Mouse (Mus musculus) hindbrain, postnatal 0 days (tissue): ENCODE measurements around the gene Gm10409. TPM values are rescaled to one million over a fixed set of nuclear protein-coding genes. Genes with fewer than 3 reads are reported as not detected.
"Not testable (repeated sequence)": the region's sequence is repeated elsewhere in the genome, so short reads cannot be mapped to it uniquely, and the experiment has no call there.

Experiments used
- ATAC-seq: fragments of 200-750 bp; cut with Nextera tagmentation; 2 replicates; pipeline ENCODE4 v1.8.0; 2017; ENCODE audit warnings: mild to moderate bottlenecking, moderate TSS enrichment, moderate library complexity
- DNase-seq: peaks from one replicate; pipeline ENCODE4 v3.0.0-alpha.2; 2015; ENCODE audit warnings: low spot score
- H3K27ac ChIP-seq: fragments of 300-500 bp; sonication (generic); 2 replicates; pipeline ENCODE4 v1.5.1; 2014; ENCODE audit warnings: mild to moderate bottlenecking
- H3K27me3 ChIP-seq: fragments of 300-500 bp; sonication (generic); 2 replicates; pipeline ENCODE4 v1.6.1; 2014; ENCODE audit warnings: low read length, mixed read lengths; ENCODE audit not compliant: insufficient read depth
- H3K36me3 ChIP-seq: fragments of 300-500 bp; sonication (generic); 2 replicates; pipeline ENCODE4 v1.6.1; 2014; ENCODE audit warnings: low read length, mixed read lengths; ENCODE audit not compliant: insufficient read depth
- H3K4me1 ChIP-seq: fragments of 300-500 bp; sonication (generic); 2 replicates; pipeline ENCODE4 v1.6.1; 2014; ENCODE audit warnings: antibody characterized with exemption, low read length, mixed read lengths; ENCODE audit not compliant: insufficient read depth
- H3K4me2 ChIP-seq: fragments of 300-500 bp; sonication (generic); 2 replicates; pipeline ENCODE4 v1.6.1; 2014; ENCODE audit warnings: low read depth, mild to moderate bottlenecking, low read length, moderate library complexity, mixed read lengths
- H3K4me3 ChIP-seq: fragments of 300-500 bp; sonication (generic); 2 replicates; pipeline ENCODE4 v1.5.1; 2014; ENCODE audit warnings: low read length
- H3K9ac ChIP-seq: fragments of 300-500 bp; sonication (generic); replicated peaks from 2 replicates; pipeline ENCODE4 v1.6.1; 2014; ENCODE audit warnings: mild to moderate bottlenecking, low read length, moderate library complexity, mixed read lengths
- H3K9me3 ChIP-seq: fragments of 300-500 bp; sonication (generic); 2 replicates; pipeline ENCODE4 v1.6.1; 2016; ENCODE audit warnings: low read length, mixed read lengths
- WGBS: fragments of 180-500 bp; shearing (Covaris S2); extraction: QIAGEN DNeasy Blood & Tissue Kit; methylation state at CpG from one replicate; pipeline ENCODE4 v1.1.7; 2014; 5-methylcytosine and 5-hydroxymethylcytosine counted together
- polyA plus RNA-seq: library from polyadenylated mRNA; unstranded; fragments of >200 nt; fragmentation: Nextera tagmentation; extraction: Ambion mirVana; gene quantifications from 2 replicates; pipeline ENCODE4 v1.2.1, GENCODE M21; 2015
- total RNA-seq: library from RNA; depleted of rRNA; stranded (reverse); fragments of >200 nt; gene quantifications from 2 replicates; pipeline ENCODE4 v1.2.3, GENCODE M21; 2014; rRNA removed

Gm10409 gene
- total RNA-seq = 6.5 and 6.6 TPM in 2 replicates
- polyA plus RNA-seq = 18.0 and 22.7 TPM in 2 replicates

GRCm38 (mm10) chr14:3412314-3412713, at the start of gene Gm10409:
TSS of gene Gm10409 (plus strand) at chr14:3412614.
- not testable (repeated sequence) for H3K27ac ChIP-seq
- no CpG with 5 or more reads among the region's 32 CpGs for WGBS

DNA sequence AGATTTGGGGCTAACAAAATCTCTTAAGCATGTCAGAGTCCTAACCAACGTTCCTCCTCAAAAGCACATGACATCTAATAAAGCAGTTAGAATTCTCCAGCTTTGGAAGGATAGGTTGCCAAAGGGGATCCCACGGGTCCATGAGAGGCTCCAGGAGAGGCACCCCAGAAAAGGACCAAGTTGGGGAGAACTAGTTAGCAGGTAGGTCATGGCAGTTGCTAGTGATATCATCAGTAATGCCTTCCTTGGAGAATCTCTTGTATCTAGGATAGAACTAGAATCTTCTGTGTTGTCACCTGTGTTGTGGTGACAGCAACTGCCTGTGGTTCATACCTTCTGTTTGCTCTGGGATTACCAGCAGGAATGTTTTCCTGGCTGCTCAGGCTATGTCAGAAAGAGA, 17.6 kb upstream of the Gm10409 start, which contains the start of gene Gm10413:
TSS of gene Gm10413 (plus strand) at position 301 of the 400 bp plus-strand sequence.
- not testable (repeated sequence) for H3K27ac ChIP-seq, H3K27me3 ChIP-seq, H3K4me3 ChIP-seq, H3K9ac ChIP-seq, ATAC-seq, H3K4me1 ChIP-seq, H3K4me2 ChIP-seq, DNase-seq, H3K9me3 ChIP-seq, H3K36me3 ChIP-seq
- WGBS = no CpG with 5 or more reads among the region's 2 CpGs

More at GRCm38 (mm10) chr14:3412314-3412713, at the start of gene Gm10409:
- H3K36me3 ChIP-seq, H3K27me3 ChIP-seq, H3K4me1 ChIP-seq, H3K9ac ChIP-seq, H3K4me3 ChIP-seq, H3K9me3 ChIP-seq, H3K4me2 ChIP-seq, DNase-seq, ATAC-seq: not testable (repeated sequence)

- not testable (repeated sequence) for ATAC-seq, H3K36me3 ChIP-seq, H3K27me3 ChIP-seq, H3K27ac ChIP-seq, H3K4me3 ChIP-seq, H3K4me2 ChIP-seq, H3K4me1 ChIP-seq, H3K9me3 ChIP-seq, H3K9ac ChIP-seq, DNase-seq
- WGBS = no CpG with 5 or more reads among the region's 2 CpGs
Measured at GRCm38 (mm10) chr14:3427803-3428202, 15.4 kb downstream of the Gm10409 start, which contains the start of gene Gm3005. TSS of gene Gm3005 (plus strand) at chr14:3428103.

DNA sequence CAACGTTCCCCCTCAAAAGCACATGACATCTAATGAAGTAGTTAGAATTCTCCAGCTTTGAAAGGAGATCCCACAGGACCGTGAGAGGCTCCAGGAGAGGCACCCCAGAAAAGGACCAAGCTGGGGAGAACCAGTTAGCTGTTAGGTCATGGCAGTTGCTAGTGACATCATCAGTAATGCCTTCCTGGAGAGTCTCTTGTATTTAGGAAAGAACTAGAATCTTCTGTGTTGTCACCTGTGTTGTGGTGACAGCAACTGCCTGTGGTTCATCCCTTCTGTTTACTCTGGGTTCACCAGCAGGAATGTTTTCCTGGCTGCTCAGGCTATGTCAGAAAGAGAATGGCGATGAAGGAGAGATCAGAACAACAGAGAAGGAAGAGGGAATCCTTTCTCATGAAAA, 36.7 kb downstream of the Gm10409 start, which contains the start of gene Gm10408:
TSS of gene Gm10408 (plus strand) at position 301 of the 400 bp plus-strand sequence.
- not testable (repeated sequence) for H3K27me3 ChIP-seq, H3K4me1 ChIP-seq, H3K9me3 ChIP-seq, DNase-seq, H3K4me3 ChIP-seq, ATAC-seq, H3K27ac ChIP-seq, H3K4me2 ChIP-seq, H3K9ac ChIP-seq, H3K36me3 ChIP-seq
- WGBS = no CpG with 5 or more reads among the region's 3 CpGs

Other genes starting within 250 kb of the Gm10409 start
- gene Gm5795, start 224.4 kb upstream of the Gm10409 start, total RNA-seq = 1.6 TPM in 1 of 2 replicates, not detected in the other
- gene Gm5795, start 224.4 kb upstream of the Gm10409 start, polyA plus RNA-seq = 0.19 and 0.20 TPM in 2 replicates
- 10.3 and 13.3 TPM in 2 replicates for gene D830030K20Rik, start 204.1 kb upstream of the Gm10409 start, total RNA-seq
- gene D830030K20Rik, start 204.1 kb upstream of the Gm10409 start, polyA plus RNA-seq = 29.5 and 31.8 TPM in 2 replicates
- gene Gm2956, start 80.0 kb upstream of the Gm10409 start, total RNA-seq = 1.2 TPM in 1 of 2 replicates, not detected in the other
- 0.16 TPM in 1 of 2 replicates, not detected in the other for gene Gm2956, start 80.0 kb upstream of the Gm10409 start, polyA plus RNA-seq
- not detected in 2 replicates for gene Gm10413, start 17.5 kb upstream of the Gm10409 start, total RNA-seq
- gene Gm10413, start 17.5 kb upstream of the Gm10409 start, polyA plus RNA-seq = not detected in 2 replicates
- 6.1 and 8.1 TPM in 2 replicates for gene Gm3005, start 15.5 kb downstream of the Gm10409 start, total RNA-seq
- gene Gm3005, start 15.5 kb downstream of the Gm10409 start, polyA plus RNA-seq = 7.3 and 12.2 TPM in 2 replicates
- gene Gm10408, start 36.8 kb downstream of the Gm10409 start, total RNA-seq = not detected in 2 replicates
- gene Gm10408, start 36.8 kb downstream of the Gm10409 start, polyA plus RNA-seq = not detected in 2 replicates
- gene Gm3012, start 221.9 kb downstream of the Gm10409 start, total RNA-seq = not detected in 2 replicates
- gene Gm3012, start 221.9 kb downstream of the Gm10409 start, polyA plus RNA-seq = not detected in 2 replicates
- 6.5 and 6.6 TPM in 2 replicates for gene Gm3020, start 239.4 kb downstream of the Gm10409 start, total RNA-seq
- gene Gm3020, start 239.4 kb downstream of the Gm10409 start, polyA plus RNA-seq = 18.0 and 22.7 TPM in 2 replicates